Mouse (Mus musculus) kidney, adult 2 months (tissue): Measurements from ENCODE around the gene Gpatch2.

Experiments
- CTCF ChIP-seq: fragments of 200-500 bp; conservative IDR thresholded peaks from 2 replicates; pipeline ENCODE4 v1.5.1; 2011; ENCODE audit warnings: low read depth, mild to moderate bottlenecking, control low read depth, low read length, moderate library complexity, mixed read lengths; ENCODE audit not compliant: insufficient read depth, insufficient read length
- POLR2A ChIP-seq: fragments of 200-500 bp; IDR thresholded peaks from one replicate; pipeline ENCODE4 v1.6.1; 2011; ENCODE audit warnings: low read depth, low read length, control low read depth

GRCm38 (mm10) chr1:187300626-187301025, 85.3 kb downstream of the Gpatch2 start:
- no peak for TF ChIP-seq POLR2A
- no peak for TF ChIP-seq CTCF
